Mouse (Mus musculus): ENCODE results near the gene Hmcn1.

Hmcn1 gene

GRCm38 (mm10) chr1:150877920-150878319 lies 115.3 kb downstream of the Hmcn1 start:
- CTCF ChIA-PET: no interaction called here

GRCm38 (mm10) chr1:150874025-150874424 lies 119.2 kb downstream of the Hmcn1 start:
- CTCF ChIA-PET: no interaction called here

- CTCF ChIA-PET: no interaction called here
These were observed 120.0 kb downstream of the Hmcn1 start for GRCm38 (mm10) chr1:150873231-150873630.

- CTCF ChIA-PET: no interaction called here
These were observed 121.1 kb downstream of the Hmcn1 start for GRCm38 (mm10) chr1:150872105-150872504.

- CTCF ChIA-PET: no interaction called here
These were observed 124.0 kb downstream of the Hmcn1 start for GRCm38 (mm10) chr1:150869189-150869588.

GRCm38 (mm10) chr1:150866615-150867014 lies 126.6 kb downstream of the Hmcn1 start:
- CTCF ChIA-PET: no interaction called here

GRCm38 (mm10) chr1:150857779-150858178 lies 135.5 kb downstream of the Hmcn1 start:
- CTCF ChIA-PET: no interaction called here

- CTCF ChIA-PET: no interaction called here
These were observed 159.8 kb downstream of the Hmcn1 start for GRCm38 (mm10) chr1:150833448-150833847.

GRCm38 (mm10) chr1:150829851-150830250 lies 163.4 kb downstream of the Hmcn1 start:
- CTCF ChIA-PET: no interaction called here

GRCm38 (mm10) chr1:150827169-150827568 lies 166.1 kb downstream of the Hmcn1 start:
- CTCF ChIA-PET: no interaction called here

- CTCF ChIA-PET: no interaction called here
These were observed 168.8 kb downstream of the Hmcn1 start for GRCm38 (mm10) chr1:150824334-150825005.

GRCm38 (mm10) chr1:150816035-150816807 lies 177.0 kb downstream of the Hmcn1 start:
- CTCF ChIA-PET: no interaction called here

GRCm38 (mm10) chr1:150814917-150815316 lies 178.3 kb downstream of the Hmcn1 start:
- CTCF ChIA-PET: no interaction called here

- CTCF ChIA-PET: no interaction called here
These were observed 179.9 kb downstream of the Hmcn1 start for GRCm38 (mm10) chr1:150813381-150813780.

- CTCF ChIA-PET: no interaction called here
These were observed 186.4 kb downstream of the Hmcn1 start for GRCm38 (mm10) chr1:150806864-150807263.

GRCm38 (mm10) chr1:150805466-150805865 lies 187.8 kb downstream of the Hmcn1 start:
- CTCF ChIA-PET: no interaction called here

- CTCF ChIA-PET: no interaction called here
These were observed 188.8 kb downstream of the Hmcn1 start for GRCm38 (mm10) chr1:150804235-150805099.

- CTCF ChIA-PET: no interaction called here
These were observed 190.6 kb downstream of the Hmcn1 start for GRCm38 (mm10) chr1:150802642-150803041.

GRCm38 (mm10) chr1:150800611-150801263 lies 192.5 kb downstream of the Hmcn1 start:
- CTCF ChIA-PET: no interaction called here

GRCm38 (mm10) chr1:150798651-150799050 lies 194.6 kb downstream of the Hmcn1 start:
- CTCF ChIA-PET: no interaction called here

- CTCF ChIA-PET: no interaction called here
These were observed 206.5 kb downstream of the Hmcn1 start for GRCm38 (mm10) chr1:150786746-150787145.

Measured in spleen, embryonic (tissue).